Mouse (Mus musculus) liver, embryonic 14.5 days (tissue): ENCODE measurements around the gene Cd5.

Experiments used
- CTCF ChIP-seq: IDR thresholded peaks from 2 replicates; pipeline ENCODE4 v1.5.1; 2016; ENCODE audit warnings: antibody characterized with exemption, low read depth, control low read depth
- EP300 ChIP-seq: IDR thresholded peaks from 2 replicates; pipeline ENCODE4 v1.6.1; 2016; ENCODE audit warnings: antibody characterized with exemption, low read depth

DNA sequence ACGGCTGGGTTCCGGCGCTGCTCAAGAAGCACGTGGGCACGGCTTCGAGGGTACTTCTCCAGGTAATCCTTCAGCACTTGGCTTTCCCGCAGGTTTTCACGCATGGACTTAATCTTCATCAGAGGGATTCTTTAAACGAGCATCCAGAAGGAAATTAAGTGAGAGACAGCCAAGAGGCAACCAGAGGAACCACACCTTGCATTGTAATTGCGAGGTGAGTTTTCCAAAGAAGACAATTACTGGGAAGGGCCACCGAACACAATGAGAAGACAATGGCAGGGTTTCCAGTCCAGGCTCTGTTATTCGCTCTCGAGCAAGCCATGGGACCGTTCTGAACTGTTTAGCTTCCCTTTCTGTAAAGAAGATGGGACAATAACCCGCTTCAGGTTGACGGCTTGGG, 62.1 kb downstream of the Cd5 start:
- TF ChIP-seq CTCF: no peak
- TF ChIP-seq EP300: no peak
